Mouse (Mus musculus) kidney, adult 2 months (tissue): ENCODE measurements around the gene Cabp2. TPM values are rescaled to one million over a fixed set of nuclear protein-coding genes. Genes with fewer than 3 reads are reported as not detected.
"Not testable (repeated sequence)": the region's sequence is repeated elsewhere in the genome, so short reads cannot be mapped to it uniquely, and the experiment has no call there.

ENCODE experiments used
- DNase-seq: peaks from one replicate; pipeline ENCODE4 v3.0.0; 2021
- H3K27ac ChIP-seq: fragments of 200-500 bp; 2 replicates; pipeline ENCODE4 v1.5.1; 2012; ENCODE audit warnings: low read depth, low read length, control low read depth, inconsistent platforms; ENCODE audit not compliant: insufficient read depth
- H3K27me3 ChIP-seq: fragments of 200-500 bp; replicated peaks from 2 replicates; pipeline ENCODE4 v1.6.1; 2012; ENCODE audit warnings: mild to moderate bottlenecking, moderate library complexity, low read length, inconsistent platforms; ENCODE audit not compliant: control insufficient read depth, insufficient read depth
- H3K36me3 ChIP-seq: fragments of 200-500 bp; 2 replicates; pipeline ENCODE4 v1.6.1; 2012; ENCODE audit warnings: mild to moderate bottlenecking, moderate library complexity, low read length, inconsistent platforms; ENCODE audit not compliant: control insufficient read depth, insufficient read depth
- H3K4me1 ChIP-seq: fragments of 200-500 bp; 2 replicates; pipeline ENCODE4 v1.6.1; 2011; ENCODE audit warnings: low read length; ENCODE audit not compliant: control insufficient read depth, insufficient read depth
- H3K4me3 ChIP-seq: fragments of 200-500 bp; 2 replicates; pipeline ENCODE4 v1.5.1; 2011; ENCODE audit warnings: mild to moderate bottlenecking, low read depth, low read length, control low read depth; ENCODE audit not compliant: insufficient read depth
- CTCF ChIP-seq: fragments of 200-500 bp; conservative IDR thresholded peaks from 2 replicates; pipeline ENCODE4 v1.5.1; 2011; ENCODE audit warnings: low read depth, mild to moderate bottlenecking, control low read depth, low read length, moderate library complexity, mixed read lengths; ENCODE audit not compliant: insufficient read depth, insufficient read length
- POLR2A ChIP-seq: fragments of 200-500 bp; IDR thresholded peaks from one replicate; pipeline ENCODE4 v1.6.1; 2011; ENCODE audit warnings: low read depth, low read length, control low read depth
- WGBS: fragments of 180-500 bp; shearing (Covaris S2); methylation state at CpG from one replicate; pipeline ENCODE4 v1.1.7; 2018; 5-methylcytosine and 5-hydroxymethylcytosine counted together
- polyA plus RNA-seq: library from polyadenylated mRNA; depleted of rRNA; stranded (reverse); fragments of >200 nt; gene quantifications from 2 replicates; pipeline ENCODE4 v1.2.3, GENCODE M21; 2012; rRNA removed

Gene Cabp2
- polyA plus RNA-seq, result 0.66 and 0.92 TPM in 2 replicates

- DNase-seq, result no peak
- Histone ChIP-seq H3K27me3 (no peaks in the 10 kb centered on the region), H3K27ac (no peak within 1 kb of the TSS), H3K36me3 (no peaks in the 10 kb centered on the region), H3K4me3 (no peak within 1 kb of the TSS), H3K4me1 (no peaks in the 10 kb centered on the region; the same call in 1 of the 2 replicates)
- TF ChIP-seq CTCF (no peak), POLR2A (no peak)
- WGBS, result 56% methylated on average over 3 of the region's 3 CpGs
These were observed at the start of gene Cabp2 for GRCm38 (mm10) chr19:4081394-4081793. Gene Cabp2, plus strand, starts transcription at chr19:4081578.

- H3K27me3 ChIP-seq, result no peaks in the 10 kb centered on the region
These were observed 48.7 kb upstream of the Cabp2 start for GRCm38 (mm10) chr19:4032668-4033067.

GRCm38 (mm10) chr19:4033298-4033697, 48.1 kb upstream of the Cabp2 start:
- TF ChIP-seq CTCF (no peak), POLR2A (no peak)
- peak; percentile 82 for DNase-seq
- H3K4me3 ChIP-seq, result no peak overlapping the region
- no peaks in the 10 kb centered on the region for H3K27me3 ChIP-seq
- no peaks in the 10 kb centered on the region for H3K36me3 ChIP-seq
- peaks cover 8% of the 10 kb centered on the region; the same call in 1 of the 2 replicates for H3K4me1 ChIP-seq
- 30% methylated on average over 3 of the region's 3 CpGs for WGBS
- H3K27ac ChIP-seq, result peak overlapping the region; percentile 43

More at GRCm38 (mm10) chr19:4032668-4033067, 48.7 kb upstream of the Cabp2 start:
- Histone ChIP-seq H3K27ac (no peak overlapping the region), H3K4me1 (peaks cover 5% of the 10 kb centered on the region; the same call in 1 of the 2 replicates), H3K4me3 (no peak overlapping the region), H3K36me3 (no peaks in the 10 kb centered on the region)
- DNase-seq, result no peak
- WGBS, result 82% methylated on average over 7 of the region's 7 CpGs
- no peak for TF ChIP-seq CTCF
- no peak for TF ChIP-seq POLR2A

- Histone ChIP-seq H3K36me3 (no peaks in the 10 kb centered on the region), H3K27me3 (no peaks in the 10 kb centered on the region), H3K27ac (peak overlapping the region; percentile 43), H3K4me1 (peaks cover 10% of the 10 kb centered on the region; the same call in 1 of the 2 replicates), H3K4me3 (no peak overlapping the region)
- DNase-seq, result no peak
- TF ChIP-seq CTCF (no peak), POLR2A (no peak)
- 66% methylated on average over 5 of the region's 5 CpGs for WGBS
These were observed 47.6 kb upstream of the Cabp2 start for GRCm38 (mm10) chr19:4033742-4034141.

GRCm38 (mm10) chr19:4036327-4037045, 44.9 kb upstream of the Cabp2 start:
- TF ChIP-seq POLR2A (no peak), CTCF (no peak)
- Histone ChIP-seq H3K4me1 (peaks cover 10% of the 10 kb centered on the region; the same call in 1 of the 2 replicates), H3K27me3 (no peaks in the 10 kb centered on the region), H3K27ac (no peak overlapping the region), H3K4me3 (no peak overlapping the region), H3K36me3 (no peaks in the 10 kb centered on the region)
- 63% methylated on average over 12 of the region's 12 CpGs for WGBS
- DNase-seq, result no peak

- not testable (repeated sequence) for H3K27me3 ChIP-seq, DNase-seq, H3K36me3 ChIP-seq, H3K4me1 ChIP-seq
- WGBS, result 41% methylated on average over 7 of the region's 8 CpGs
- H3K4me3 ChIP-seq, result peak overlapping the region; percentile 91
- peak overlapping the region; percentile 40 for H3K27ac ChIP-seq
These were observed 44.1 kb upstream of the Cabp2 start for GRCm38 (mm10) chr19:4037154-4037787.

- peak; percentile 74 for TF ChIP-seq POLR2A
- TF ChIP-seq CTCF, result 0 out of 2 replicates have a peak, but pooled peaks have one; percentile 16
- H3K27ac ChIP-seq, result peak within 1 kb of the TSS; percentile 84
- H3K27me3 ChIP-seq, result no peaks in the 10 kb centered on the region
- peaks cover 10% of the 10 kb centered on the region; the same call in 1 of the 2 replicates for H3K4me1 ChIP-seq
- under 1% methylated on average over 26 of the region's 26 CpGs for WGBS
- H3K36me3 ChIP-seq, result no peaks in the 10 kb centered on the region
- peak within 1 kb of the TSS; percentile 91 for H3K4me3 ChIP-seq
- DNase-seq, result peak; percentile 93
These were observed 43.6 kb upstream of the Cabp2 start, which contains the start of gene Gstp1 for GRCm38 (mm10) chr19:4037788-4038232. Gene Gstp1, minus strand, starts transcription at chr19:4037985.

GRCm38 (mm10) chr19:4040941-4041340, 40.4 kb upstream of the Cabp2 start:
- not testable (repeated sequence) for H3K27me3 ChIP-seq, H3K27ac ChIP-seq, DNase-seq, H3K4me3 ChIP-seq, H3K36me3 ChIP-seq
- WGBS, result 82% methylated on average over 5 of the region's 5 CpGs
- peaks cover 12% of the 10 kb centered on the region; the same call in 1 of the 2 replicates for H3K4me1 ChIP-seq

GRCm38 (mm10) chr19:4041500-4041899, 39.9 kb upstream of the Cabp2 start:
- not testable (repeated sequence) for H3K4me3 ChIP-seq, DNase-seq, H3K27ac ChIP-seq

More at GRCm38 (mm10) chr19:4041500-4041899, 39.9 kb upstream of the Cabp2 start:
- peaks cover 12% of the 10 kb centered on the region; the same call in 1 of the 2 replicates for H3K4me1 ChIP-seq
- 96% methylated on average over 4 of the region's 4 CpGs for WGBS
- H3K36me3 ChIP-seq, H3K27me3 ChIP-seq: not testable (repeated sequence)
